Mouse (Mus musculus): ENCODE measurements around the gene Akap13. TPM values are rescaled to one million over a fixed set of nuclear protein-coding genes. Genes with fewer than 3 reads are reported as not detected.
A peak's percentile ranks its signal among the peaks of the same experiment; 100 is the strongest.

The Akap13 gene
- total and polyA plus RNA-seq, 2 experiments from 2014 or later = 13.8 to 26.1 TPM

- no peaks in the 10 kb centered on the region for H3K4me1 ChIP-seq (ENCODE audit: insufficient read depth, low read length)
- H3K36me3 ChIP-seq (ENCODE audit: insufficient read depth, low read length) = no peaks in the 10 kb centered on the region
- no peaks in the 10 kb centered on the region for H3K9me3 ChIP-seq (ENCODE audit: low read length)
- peak overlapping the region; percentile 38 for H3K4me2 ChIP-seq (ENCODE audit: low read depth, low read length)
- WGBS = 68% methylated on average over 11 of the region's 11 CpGs
- H3K27me3 ChIP-seq (ENCODE audit: insufficient read depth, low read length) = no peaks in the 10 kb centered on the region
- no peak for TF ChIP-seq CTCF (IDR thresholded peaks at IDR 0.05; ENCODE audit: low read depth)
- H3K9ac ChIP-seq (replicated peaks; ENCODE audit: low read length) = no peak overlapping the region
- no peak for ATAC-seq
- no peak overlapping the region for H3K4me3 ChIP-seq (ENCODE audit: low read length)
- no peak for DNase-seq (ENCODE audit: low spot score)
- no peak overlapping the region for H3K27ac ChIP-seq
Measured at GRCm38 (mm10) chr7:75655180-75656074, 200.1 kb downstream of the Akap13 start.

DNA sequence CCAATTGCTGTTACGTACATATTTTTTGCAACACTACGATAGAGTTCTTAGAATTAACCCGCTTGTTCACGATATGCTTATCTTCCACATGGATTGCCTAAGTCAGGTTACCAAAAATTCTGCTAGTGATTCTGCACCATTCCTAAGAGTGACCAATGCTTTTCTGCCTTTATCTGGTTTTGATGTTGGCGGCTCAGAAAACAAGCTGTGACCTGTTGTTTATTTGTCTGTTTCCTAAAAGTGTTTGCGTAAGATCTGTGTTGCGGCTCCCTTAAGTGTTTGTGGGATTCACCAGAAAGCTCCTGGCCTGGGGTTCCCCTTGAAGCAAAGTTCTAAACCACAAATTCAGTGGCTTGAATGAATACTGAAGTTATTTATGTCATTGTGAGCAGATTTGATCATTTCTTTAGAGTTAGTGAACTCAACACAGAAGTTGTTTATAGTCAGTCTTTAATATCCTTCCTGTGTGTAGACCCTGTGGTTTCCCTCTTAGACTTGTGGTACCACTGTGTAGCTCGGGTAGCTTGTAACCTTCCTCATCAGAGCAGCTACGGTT, 201.0 kb downstream of the Akap13 start:
- TF ChIP-seq CTCF (IDR thresholded peaks at IDR 0.05; ENCODE audit: low read depth) = no peak
- no peaks in the 10 kb centered on the region for H3K27me3 ChIP-seq (ENCODE audit: insufficient read depth, low read length)
- H3K9me3 ChIP-seq (ENCODE audit: low read length) = no peaks in the 10 kb centered on the region
- H3K36me3 ChIP-seq (ENCODE audit: insufficient read depth, low read length) = no peaks in the 10 kb centered on the region
- H3K4me2 ChIP-seq (ENCODE audit: low read depth, low read length) = no peak overlapping the region
- H3K27ac ChIP-seq = no peak overlapping the region
- no peak overlapping the region for H3K4me3 ChIP-seq (ENCODE audit: low read length)
- DNase-seq (ENCODE audit: low spot score) = no peak
- ATAC-seq = no peak
- WGBS = 87% methylated on average over 9 of the region's 9 CpGs
- no peak overlapping the region for H3K9ac ChIP-seq (replicated peaks; ENCODE audit: low read length)
- no peaks in the 10 kb centered on the region for H3K4me1 ChIP-seq (ENCODE audit: insufficient read depth, low read length)

DNA sequence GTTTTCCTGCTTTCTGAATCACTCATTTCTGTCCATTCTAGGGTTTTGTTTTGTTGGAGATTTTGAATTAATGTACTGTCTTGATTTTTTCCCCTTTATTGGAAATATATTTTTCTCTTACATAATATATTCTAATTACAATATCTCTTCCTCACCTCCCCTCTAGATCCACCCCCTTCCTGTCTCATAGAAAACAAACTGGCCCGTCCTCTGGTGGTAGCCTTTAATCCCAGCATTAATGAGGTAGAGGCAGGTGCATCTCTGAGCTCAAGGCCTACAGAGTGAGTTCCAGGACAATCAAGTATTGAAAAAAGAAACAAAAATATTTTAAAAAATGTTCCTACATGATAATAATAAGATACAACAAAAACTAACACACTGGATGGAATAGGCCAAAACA, 201.6 kb downstream of the Akap13 start:
- DNase-seq (ENCODE audit: low spot score) (no peak), ATAC-seq (no peak)
- TF ChIP-seq CTCF (IDR thresholded peaks at IDR 0.05; ENCODE audit: low read depth) = no peak
- 76% methylated on average over 1 of the region's 1 CpGs for WGBS
- H3K4me1 ChIP-seq (ENCODE audit: insufficient read depth, low read length) = no peaks in the 10 kb centered on the region
- H3K4me3 ChIP-seq (ENCODE audit: low read length) = no peak overlapping the region
- no peak overlapping the region for H3K4me2 ChIP-seq (ENCODE audit: low read depth, low read length)
- no peak overlapping the region for H3K9ac ChIP-seq (replicated peaks; ENCODE audit: low read length)
- H3K27me3 ChIP-seq (ENCODE audit: insufficient read depth, low read length) = no peaks in the 10 kb centered on the region
- no peak overlapping the region for H3K27ac ChIP-seq
- H3K36me3 ChIP-seq (ENCODE audit: insufficient read depth, low read length) = no peaks in the 10 kb centered on the region
- no peaks in the 10 kb centered on the region for H3K9me3 ChIP-seq (ENCODE audit: low read length)

GRCm38 (mm10) chr7:75664455-75664854, 209.1 kb downstream of the Akap13 start:
- Histone ChIP-seq H3K9ac (replicated peaks; ENCODE audit: low read length) (no peak overlapping the region), H3K4me2 (ENCODE audit: low read depth, low read length) (no peak overlapping the region), H3K36me3 (ENCODE audit: insufficient read depth, low read length) (0 out of 2 replicates have a peak, but pooled peaks cover 4% of the 10 kb centered on the region), H3K4me3 (ENCODE audit: low read length) (no peak overlapping the region), H3K4me1 (ENCODE audit: insufficient read depth, low read length) (no peaks in the 10 kb centered on the region), H3K27ac (no peak overlapping the region), H3K9me3 (ENCODE audit: low read length) (no peaks in the 10 kb centered on the region), H3K27me3 (ENCODE audit: insufficient read depth, low read length) (no peaks in the 10 kb centered on the region)
- WGBS = 84% methylated on average over 3 of the region's 3 CpGs
- TF ChIP-seq CTCF (IDR thresholded peaks at IDR 0.05; ENCODE audit: low read depth) = no peak
- ATAC-seq = no peak
- no peak for DNase-seq (ENCODE audit: low spot score)

DNA sequence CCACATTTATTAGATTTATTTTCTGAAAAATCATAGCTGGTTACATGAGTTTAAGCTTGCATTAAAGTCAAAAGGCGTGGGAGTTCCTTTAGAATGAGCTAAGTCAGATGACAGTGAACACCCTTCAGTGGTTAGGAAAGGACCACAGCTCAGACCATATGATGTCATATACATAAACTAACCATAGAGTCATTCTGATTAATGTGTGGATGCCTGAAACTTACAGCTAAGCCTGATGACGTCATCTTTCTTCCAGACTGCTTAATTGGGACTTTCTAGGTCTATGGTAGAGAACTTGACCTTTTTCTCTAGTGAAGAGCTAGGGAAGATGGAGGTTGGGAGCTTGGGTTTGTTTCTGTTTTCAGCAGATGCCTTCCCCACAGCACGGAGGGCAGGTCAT, 211.6 kb downstream of the Akap13 start:
- H3K4me3 ChIP-seq (ENCODE audit: low read length) = no peak overlapping the region
- 89% methylated on average over 3 of the region's 3 CpGs for WGBS
- H3K27me3 ChIP-seq (ENCODE audit: insufficient read depth, low read length) = no peaks in the 10 kb centered on the region
- no peak overlapping the region for H3K9ac ChIP-seq (replicated peaks; ENCODE audit: low read length)
- no peaks in the 10 kb centered on the region for H3K9me3 ChIP-seq (ENCODE audit: low read length)
- no peaks in the 10 kb centered on the region for H3K4me1 ChIP-seq (ENCODE audit: insufficient read depth, low read length)
- ATAC-seq (no peak), DNase-seq (ENCODE audit: low spot score) (no peak)
- H3K27ac ChIP-seq = no peak overlapping the region
- TF ChIP-seq CTCF (IDR thresholded peaks at IDR 0.05; ENCODE audit: low read depth) = no peak
- H3K4me2 ChIP-seq (ENCODE audit: low read depth, low read length) = no peak overlapping the region
- 0 out of 2 replicates have a peak, but pooled peaks cover 4% of the 10 kb centered on the region for H3K36me3 ChIP-seq (ENCODE audit: insufficient read depth, low read length)

- TF ChIP-seq CTCF (IDR thresholded peaks at IDR 0.05; ENCODE audit: low read depth) = no peak
- DNase-seq (ENCODE audit: low spot score) (no peak), ATAC-seq (no peak)
- Histone ChIP-seq H3K36me3 (ENCODE audit: insufficient read depth, low read length) (0 out of 2 replicates have a peak, but pooled peaks cover 4% of the 10 kb centered on the region), H3K4me2 (ENCODE audit: low read depth, low read length) (no peak overlapping the region), H3K9me3 (ENCODE audit: low read length) (no peaks in the 10 kb centered on the region), H3K9ac (replicated peaks; ENCODE audit: low read length) (no peak overlapping the region), H3K27ac (no peak overlapping the region), H3K4me1 (ENCODE audit: insufficient read depth, low read length) (no peaks in the 10 kb centered on the region), H3K27me3 (ENCODE audit: insufficient read depth, low read length) (no peaks in the 10 kb centered on the region), H3K4me3 (ENCODE audit: low read length) (no peak overlapping the region)
- WGBS = 94% methylated on average over 6 of the region's 6 CpGs
Measured at GRCm38 (mm10) chr7:75667531-75667930, 212.2 kb downstream of the Akap13 start.

GRCm38 (mm10) chr7:75668396-75668795, 213.1 kb downstream of the Akap13 start:
- H3K4me3 ChIP-seq (ENCODE audit: low read length) = no peak overlapping the region
- no peak overlapping the region for H3K4me2 ChIP-seq (ENCODE audit: low read depth, low read length)
- no peak overlapping the region for H3K9ac ChIP-seq (replicated peaks; ENCODE audit: low read length)
- ATAC-seq (no peak), DNase-seq (ENCODE audit: low spot score) (no peak)
- 0 out of 2 replicates have a peak, but pooled peaks cover 4% of the 10 kb centered on the region for H3K36me3 ChIP-seq (ENCODE audit: insufficient read depth, low read length)
- WGBS = 56% methylated on average over 1 of the region's 1 CpGs
- no peak overlapping the region for H3K27ac ChIP-seq
- no peak for TF ChIP-seq CTCF (IDR thresholded peaks at IDR 0.05; ENCODE audit: low read depth)
- no peaks in the 10 kb centered on the region for H3K27me3 ChIP-seq (ENCODE audit: insufficient read depth, low read length)
- no peaks in the 10 kb centered on the region for H3K4me1 ChIP-seq (ENCODE audit: insufficient read depth, low read length)
- no peaks in the 10 kb centered on the region for H3K9me3 ChIP-seq (ENCODE audit: low read length)
